Mouse (Mus musculus): ENCODE data around the gene Smad5. TPM values are rescaled to one million over a fixed set of nuclear protein-coding genes. Genes with fewer than 3 reads are reported as not detected.

Smad5 gene
- total RNA-seq, 1 experiment from 2014 or later, result 40.5 TPM

DNA sequence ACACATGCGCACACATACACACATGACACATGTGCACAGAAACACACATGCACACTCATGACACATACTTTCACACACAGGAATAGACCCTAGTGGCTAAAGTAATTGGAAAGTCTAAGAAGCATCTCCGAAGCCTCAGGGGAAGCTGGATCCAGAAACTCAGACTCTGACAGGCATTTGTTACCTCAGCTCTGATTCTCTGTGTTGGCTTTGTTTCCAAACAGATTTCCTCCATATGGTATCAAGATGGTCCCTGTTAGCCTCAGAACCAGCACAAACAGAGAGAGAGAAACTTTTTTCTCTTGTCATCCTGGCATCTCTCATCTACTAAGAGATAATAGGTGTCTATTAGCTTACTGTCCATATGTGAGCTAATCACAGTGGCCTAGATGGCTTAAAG is 5.6 kb upstream of the Smad5 start:
- no peak for ATAC-seq (replicated peaks in 1 of 2; ENCODE audit: insufficient read depth in 1 of 2, low FRiP score in 2 of 2, low TSS enrichment in 1 of 2, low read depth in 1 of 2, poor library complexity in 2 of 2, severe bottlenecking in 2 of 2)

DNA sequence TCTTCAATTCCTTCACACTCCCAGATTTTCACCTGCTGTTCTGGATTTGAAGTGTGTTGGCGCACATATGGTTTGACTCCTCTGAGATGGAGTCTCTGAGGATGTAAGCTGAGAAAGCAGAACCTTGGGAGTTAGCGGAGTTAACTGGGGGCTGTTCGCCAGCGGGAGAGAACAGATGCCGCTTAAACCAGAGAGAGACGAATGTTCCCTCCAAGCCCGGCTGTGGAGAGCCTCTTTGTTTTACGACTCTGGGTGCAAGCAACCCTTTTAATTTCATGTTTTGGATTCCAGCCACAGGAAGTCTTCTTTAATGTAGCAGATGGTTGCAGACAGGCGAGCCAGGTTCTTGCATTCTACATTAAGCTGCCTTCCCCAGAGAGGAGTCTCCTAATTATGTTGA is 4.4 kb upstream of the Smad5 start:
- no peak for ATAC-seq (replicated peaks in 1 of 2; ENCODE audit: insufficient read depth in 1 of 2, low FRiP score in 2 of 2, low TSS enrichment in 1 of 2, low read depth in 1 of 2, poor library complexity in 2 of 2, severe bottlenecking in 2 of 2)

DNA sequence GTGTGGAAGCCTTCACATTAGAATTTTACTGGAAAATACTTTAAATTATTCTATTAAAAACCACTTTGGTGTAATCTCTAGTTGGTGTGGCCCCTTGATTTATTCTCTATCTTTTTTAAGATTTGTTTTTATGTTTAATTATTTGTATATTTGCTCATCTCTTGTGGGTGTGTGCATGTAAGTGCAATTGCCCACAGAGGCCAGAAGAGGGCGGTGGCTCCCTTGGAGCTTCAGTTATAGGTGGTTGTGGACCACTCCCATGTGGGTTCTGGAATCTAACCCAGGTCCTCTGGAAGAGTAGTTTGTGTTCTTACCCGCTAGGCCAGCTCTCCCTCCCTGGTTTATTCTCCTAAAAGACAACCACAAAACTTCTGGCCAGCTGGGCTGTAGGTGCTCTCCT is 3.4 kb upstream of the Smad5 start:
- ATAC-seq (replicated peaks in 1 of 2; ENCODE audit: insufficient read depth in 1 of 2, low FRiP score in 2 of 2, low TSS enrichment in 1 of 2, low read depth in 1 of 2, poor library complexity in 2 of 2, severe bottlenecking in 2 of 2), result no peak

DNA sequence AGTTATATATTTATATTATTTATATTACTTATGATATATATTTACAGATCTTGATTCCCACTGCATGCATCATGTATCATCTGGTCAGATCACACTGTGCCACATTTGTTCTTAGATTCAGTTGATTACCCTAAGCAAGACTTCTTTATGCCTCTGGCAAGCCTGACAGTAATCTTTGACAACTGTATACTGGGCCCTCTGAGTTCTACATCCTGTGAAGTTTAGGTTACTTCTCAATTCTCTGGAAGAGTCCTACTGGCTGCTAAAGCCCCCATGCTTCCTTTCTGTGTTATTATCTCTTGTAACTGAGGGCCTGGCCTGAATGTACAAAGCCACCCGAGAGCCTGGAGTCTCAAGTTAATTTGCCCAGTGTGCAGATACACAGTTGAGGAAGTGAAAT is 1.8 kb upstream of the Smad5 start:
- no peak for ATAC-seq (replicated peaks in 1 of 2; ENCODE audit: insufficient read depth in 1 of 2, low FRiP score in 2 of 2, low TSS enrichment in 1 of 2, low read depth in 1 of 2, poor library complexity in 2 of 2, severe bottlenecking in 2 of 2)

DNA sequence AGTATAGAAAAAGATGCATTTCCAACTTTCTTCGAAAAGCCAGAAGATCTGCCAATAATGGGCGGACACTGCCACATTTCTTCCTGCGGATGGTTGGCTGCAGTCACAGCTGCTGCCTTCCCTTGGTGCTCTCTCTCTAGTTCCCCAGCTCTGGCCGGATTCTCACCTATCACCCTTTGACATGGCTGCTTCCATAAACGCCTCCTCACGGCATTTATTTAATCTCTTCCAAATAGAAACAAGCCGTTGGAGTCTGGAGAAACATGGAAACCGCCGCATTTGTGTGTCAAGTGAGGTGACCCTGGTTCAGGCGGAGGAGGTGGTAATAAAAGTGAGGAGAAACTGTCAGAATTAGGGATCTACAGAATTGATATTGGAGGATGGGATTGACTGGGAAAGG is 886 bp upstream of the Smad5 start:
- ATAC-seq (replicated peaks in 1 of 2; ENCODE audit: insufficient read depth in 1 of 2, low FRiP score in 2 of 2, low TSS enrichment in 1 of 2, low read depth in 1 of 2, poor library complexity in 2 of 2, severe bottlenecking in 2 of 2), result no peak

DNA sequence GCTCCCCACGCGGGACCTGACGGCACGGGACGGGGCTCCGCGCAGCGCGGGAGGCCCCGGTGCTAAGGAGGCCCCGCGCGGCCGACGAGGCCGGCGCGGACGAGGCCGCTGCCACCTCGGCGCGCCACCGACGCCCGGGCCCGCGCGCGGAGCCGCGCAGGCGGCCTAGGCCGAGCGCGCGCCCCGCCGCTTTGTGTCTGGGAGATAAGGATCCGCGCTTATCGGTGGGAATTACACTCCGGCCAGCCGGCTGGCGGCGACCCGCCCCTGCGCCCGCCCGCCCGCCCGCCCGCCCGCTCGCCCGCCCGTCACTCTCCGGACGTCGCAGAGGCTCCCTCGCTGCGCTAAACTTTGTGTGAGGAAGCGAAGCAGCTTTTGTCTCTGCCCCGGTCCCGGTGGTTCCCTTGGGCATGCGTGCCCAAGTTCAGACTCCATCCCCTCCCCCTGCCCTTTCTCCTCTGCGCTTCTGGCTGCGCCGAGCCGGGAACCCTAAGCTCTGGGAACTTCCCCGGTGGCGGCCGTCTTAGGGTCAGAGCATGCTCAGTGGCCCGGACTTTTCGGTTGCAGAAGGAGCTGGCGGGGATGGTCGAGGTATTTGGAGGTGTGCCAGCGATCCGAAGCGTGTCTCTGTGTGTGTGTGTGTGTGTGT is 536 bp downstream of the Smad5 start:
- peak; percentile 46 to 50 for ATAC-seq (replicated peaks in 1 of 2; ENCODE audit: insufficient read depth in 1 of 2, low FRiP score in 2 of 2, low TSS enrichment in 1 of 2, low read depth in 1 of 2, poor library complexity in 2 of 2, severe bottlenecking in 2 of 2)

DNA sequence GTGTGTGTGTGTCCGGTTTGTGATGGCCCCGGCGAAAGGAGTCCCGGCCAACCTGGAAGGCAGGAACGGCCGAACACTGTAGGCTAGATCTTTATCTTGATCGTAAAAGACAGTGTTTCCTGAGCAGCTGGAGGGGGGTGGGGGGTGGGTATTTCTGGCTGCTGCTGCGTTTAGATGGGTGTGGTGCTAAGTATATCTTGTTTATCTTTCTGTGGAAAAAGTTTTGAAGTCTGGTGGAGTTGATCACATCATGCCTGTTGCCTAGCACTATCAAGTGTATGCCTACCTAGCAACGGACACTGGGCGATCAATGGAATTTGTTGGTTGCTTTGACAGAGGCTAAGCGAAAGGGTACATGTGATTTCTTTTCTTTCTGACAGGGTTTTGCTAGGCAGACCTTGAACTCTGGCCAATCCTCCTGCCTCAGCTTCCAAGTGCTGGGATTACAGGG is 1.1 kb downstream of the Smad5 start:
- ATAC-seq (replicated peaks in 1 of 2; ENCODE audit: insufficient read depth in 1 of 2, low FRiP score in 2 of 2, low TSS enrichment in 1 of 2, low read depth in 1 of 2, poor library complexity in 2 of 2, severe bottlenecking in 2 of 2), result peak; percentile 53 to 57

DNA sequence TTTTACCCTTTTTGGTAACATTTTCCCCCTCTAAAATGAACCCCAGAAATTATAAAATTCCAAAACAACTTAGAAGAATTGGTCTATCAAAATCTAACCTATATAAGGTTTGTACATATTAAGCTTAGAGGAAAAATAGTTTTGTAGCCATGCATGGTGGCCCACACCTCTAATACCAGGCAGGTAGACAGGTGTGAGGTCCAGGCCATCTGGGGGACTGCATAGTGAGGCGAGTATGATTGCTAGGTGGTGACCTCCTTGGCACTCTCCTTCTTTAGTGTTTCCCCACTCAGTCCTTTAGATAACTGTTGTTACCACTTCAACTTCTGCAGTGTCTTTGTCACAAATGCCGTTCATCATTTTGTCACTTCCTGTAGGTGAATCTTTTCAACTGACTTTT is 1.8 kb downstream of the Smad5 start:
- no peak for ATAC-seq (replicated peaks in 1 of 2; ENCODE audit: insufficient read depth in 1 of 2, low FRiP score in 2 of 2, low TSS enrichment in 1 of 2, low read depth in 1 of 2, poor library complexity in 2 of 2, severe bottlenecking in 2 of 2)

DNA sequence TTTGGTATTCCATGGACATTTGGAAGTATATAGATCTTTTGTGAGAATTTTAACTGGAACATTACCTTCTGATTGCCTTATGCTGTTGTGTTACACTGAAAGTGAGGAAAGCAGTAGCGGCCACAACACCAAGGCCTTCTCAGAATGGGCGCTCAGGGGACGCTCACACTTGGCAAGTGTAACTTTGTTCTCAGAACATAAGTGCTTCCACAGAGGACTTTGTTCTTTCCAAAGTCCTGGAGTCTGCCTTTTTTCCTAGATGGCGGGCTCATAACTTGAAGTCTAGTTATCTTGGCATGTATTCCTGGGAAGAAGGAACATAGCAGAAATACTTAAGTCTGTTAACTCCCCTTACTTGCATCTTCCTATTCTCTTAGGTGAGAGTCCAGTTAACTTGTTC is 4.3 kb downstream of the Smad5 start:
- ATAC-seq (replicated peaks in 1 of 2; ENCODE audit: insufficient read depth in 1 of 2, low FRiP score in 2 of 2, low TSS enrichment in 1 of 2, low read depth in 1 of 2, poor library complexity in 2 of 2, severe bottlenecking in 2 of 2), result no peak

DNA sequence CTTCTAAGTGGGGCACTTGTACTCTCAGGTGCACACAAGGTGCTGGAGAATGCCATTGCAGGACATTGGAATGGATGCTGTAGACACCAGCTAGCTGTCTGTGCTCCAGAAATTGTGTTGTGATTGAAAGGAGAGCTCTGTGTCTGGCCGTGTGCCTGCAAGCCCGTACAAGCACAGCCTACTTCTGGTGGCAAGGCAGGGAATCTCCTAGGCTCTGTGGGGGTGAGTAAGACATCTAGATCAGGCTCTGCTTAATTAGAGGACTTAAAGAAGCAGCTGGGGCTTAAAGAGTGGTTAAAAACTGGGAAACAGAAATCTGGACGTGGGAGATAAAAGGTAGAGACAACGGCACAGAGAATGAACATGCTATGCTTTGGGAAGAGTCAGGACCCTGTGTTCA is 4.8 kb downstream of the Smad5 start:
- ATAC-seq (replicated peaks in 1 of 2; ENCODE audit: insufficient read depth in 1 of 2, low FRiP score in 2 of 2, low TSS enrichment in 1 of 2, low read depth in 1 of 2, poor library complexity in 2 of 2, severe bottlenecking in 2 of 2), result no peak

DNA sequence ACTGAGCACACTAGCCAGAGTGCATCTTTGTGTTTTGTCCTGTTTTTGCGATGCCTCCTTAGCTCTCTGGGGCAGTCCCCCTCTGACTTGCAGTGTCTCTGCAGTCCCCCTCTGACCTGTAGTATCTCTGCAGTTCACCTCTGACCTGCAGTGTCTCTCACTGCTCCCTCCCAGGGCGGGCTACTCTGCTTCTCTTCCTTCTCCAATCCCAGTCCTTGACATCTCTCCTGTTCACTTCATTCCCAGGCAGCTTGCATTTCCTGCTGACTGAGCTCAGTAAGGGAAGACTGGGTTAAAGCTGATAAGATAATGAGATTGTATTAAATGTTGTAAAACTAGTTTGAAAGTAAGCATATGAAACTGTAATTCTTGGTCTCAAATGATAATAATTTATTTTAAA is 7.8 kb downstream of the Smad5 start:
- ATAC-seq (replicated peaks in 1 of 2; ENCODE audit: insufficient read depth in 1 of 2, low FRiP score in 2 of 2, low TSS enrichment in 1 of 2, low read depth in 1 of 2, poor library complexity in 2 of 2, severe bottlenecking in 2 of 2), result no peak

DNA sequence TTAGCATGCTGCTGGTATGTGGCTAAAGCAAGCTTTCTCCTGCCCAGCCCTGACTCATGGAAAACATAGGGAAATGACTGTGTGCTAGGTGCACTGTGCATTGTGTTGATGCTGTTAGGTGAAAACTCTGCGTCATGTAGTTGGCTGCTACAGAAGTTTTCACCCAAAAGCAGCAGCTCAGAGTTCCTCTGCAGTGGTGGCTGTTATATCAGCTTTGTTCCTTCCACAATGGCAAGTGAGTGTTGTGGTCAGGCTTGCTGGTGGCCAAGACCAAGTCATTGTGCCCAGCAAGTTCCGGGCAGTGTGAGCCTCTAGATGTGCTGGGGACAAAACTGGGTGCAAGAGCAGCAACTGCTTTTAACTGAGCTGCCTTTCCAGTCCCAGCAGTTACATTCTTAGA is 9.4 kb downstream of the Smad5 start:
- no peak for ATAC-seq (replicated peaks in 1 of 2; ENCODE audit: insufficient read depth in 1 of 2, low FRiP score in 2 of 2, low TSS enrichment in 1 of 2, low read depth in 1 of 2, poor library complexity in 2 of 2, severe bottlenecking in 2 of 2)

DNA sequence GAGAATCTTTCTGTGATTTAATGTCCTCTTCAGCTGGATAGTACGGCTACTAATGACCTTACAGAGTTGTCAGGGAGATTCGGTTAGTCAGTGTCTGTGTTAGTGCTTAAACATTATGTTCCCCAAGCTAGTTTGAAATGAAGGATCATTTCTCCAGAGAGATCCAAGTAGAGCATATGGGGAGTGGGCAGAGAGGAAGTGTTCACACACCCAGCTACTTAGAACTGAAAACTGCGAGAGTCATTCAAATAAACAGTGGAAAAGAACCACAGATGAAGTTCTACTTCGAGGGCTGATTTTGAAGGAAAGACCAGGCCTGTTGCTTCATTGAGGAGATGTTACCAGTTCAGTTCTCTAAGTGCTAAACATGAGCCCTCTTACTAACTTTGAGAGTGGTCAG is 23.7 kb downstream of the Smad5 start:
- no peak for ATAC-seq (replicated peaks in 1 of 2; ENCODE audit: insufficient read depth in 1 of 2, low FRiP score in 2 of 2, low TSS enrichment in 1 of 2, low read depth in 1 of 2, poor library complexity in 2 of 2, severe bottlenecking in 2 of 2)

DNA sequence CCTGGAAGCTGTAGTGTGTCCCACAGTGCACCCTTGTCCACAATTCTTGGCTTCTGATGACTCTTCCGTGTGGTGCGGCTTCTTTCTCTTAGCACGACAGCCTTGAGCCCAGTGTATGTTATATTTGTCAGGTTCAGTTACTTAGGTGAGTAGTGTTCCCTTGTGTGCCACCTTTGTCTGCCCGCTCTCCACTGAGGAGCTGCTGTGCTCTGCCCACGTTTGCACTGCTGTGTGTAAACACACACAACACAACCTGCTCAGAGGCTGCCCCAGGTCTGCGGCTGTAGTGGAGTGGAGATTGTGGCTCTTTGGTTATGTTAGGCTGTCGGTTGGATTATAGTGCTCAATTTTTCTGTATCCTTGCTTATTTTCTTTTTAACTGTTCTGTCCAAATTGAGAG is 26.2 kb downstream of the Smad5 start:
- no peak for ATAC-seq (replicated peaks in 1 of 2; ENCODE audit: insufficient read depth in 1 of 2, low FRiP score in 2 of 2, low TSS enrichment in 1 of 2, low read depth in 1 of 2, poor library complexity in 2 of 2, severe bottlenecking in 2 of 2)

DNA sequence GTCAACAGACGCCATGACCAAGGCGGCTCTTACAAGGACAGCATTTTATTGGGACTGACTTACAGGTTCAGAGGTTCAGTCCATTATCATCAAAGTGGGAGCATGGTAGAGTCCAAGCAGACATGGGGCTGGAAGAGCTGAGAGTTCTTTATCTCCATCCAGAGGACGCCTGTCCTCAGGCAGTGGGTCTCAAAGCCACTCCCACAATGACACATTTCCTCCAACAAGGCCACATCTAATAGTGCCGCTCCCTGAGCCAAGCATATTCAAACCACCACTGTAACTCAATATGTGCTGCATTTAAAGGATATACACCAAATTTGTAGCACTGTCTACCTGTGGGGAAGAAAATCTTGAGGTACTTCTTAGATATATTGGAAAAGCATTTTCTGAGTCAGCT is 31.8 kb downstream of the Smad5 start:
- ATAC-seq (replicated peaks in 1 of 2; ENCODE audit: insufficient read depth in 1 of 2, low FRiP score in 2 of 2, low TSS enrichment in 1 of 2, low read depth in 1 of 2, poor library complexity in 2 of 2, severe bottlenecking in 2 of 2), result no peak; a peak in 1 of 4 replicates

DNA sequence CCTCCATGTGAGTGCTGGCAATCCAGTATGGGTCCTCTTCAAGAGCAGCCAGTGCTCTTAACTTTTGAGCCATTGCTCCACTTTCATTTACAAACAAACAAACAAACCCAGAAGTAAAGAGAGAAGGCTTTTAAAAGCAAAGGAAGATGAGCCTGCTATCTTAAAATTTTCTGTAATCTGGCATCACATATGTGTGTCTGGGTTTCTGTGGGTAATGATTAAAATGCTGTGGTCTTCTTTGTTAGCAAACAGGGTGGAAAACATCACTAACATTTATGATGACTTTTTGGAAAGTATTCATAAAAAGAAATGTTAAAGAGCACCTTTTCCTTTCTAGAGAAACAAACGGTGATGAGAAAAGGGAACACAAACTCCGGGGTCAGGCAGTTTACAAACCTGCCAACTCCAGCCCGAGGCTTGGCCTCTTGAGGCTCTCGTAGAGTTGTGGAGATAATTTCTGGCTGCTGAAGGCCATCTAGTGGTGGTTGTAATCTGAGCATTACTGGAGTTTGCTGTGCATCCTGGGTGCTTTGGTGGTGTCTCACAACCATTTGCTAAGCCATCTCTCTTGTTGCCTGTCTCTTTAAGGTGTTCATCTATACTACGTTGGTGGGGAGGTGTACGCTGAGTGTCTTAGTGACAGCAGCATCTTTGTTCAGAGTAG is 32.5 kb downstream of the Smad5 start:
- ATAC-seq (replicated peaks in 1 of 2; ENCODE audit: insufficient read depth in 1 of 2, low FRiP score in 2 of 2, low TSS enrichment in 1 of 2, low read depth in 1 of 2, poor library complexity in 2 of 2, severe bottlenecking in 2 of 2), result no peak; a peak in 1 of 4 replicates

DNA sequence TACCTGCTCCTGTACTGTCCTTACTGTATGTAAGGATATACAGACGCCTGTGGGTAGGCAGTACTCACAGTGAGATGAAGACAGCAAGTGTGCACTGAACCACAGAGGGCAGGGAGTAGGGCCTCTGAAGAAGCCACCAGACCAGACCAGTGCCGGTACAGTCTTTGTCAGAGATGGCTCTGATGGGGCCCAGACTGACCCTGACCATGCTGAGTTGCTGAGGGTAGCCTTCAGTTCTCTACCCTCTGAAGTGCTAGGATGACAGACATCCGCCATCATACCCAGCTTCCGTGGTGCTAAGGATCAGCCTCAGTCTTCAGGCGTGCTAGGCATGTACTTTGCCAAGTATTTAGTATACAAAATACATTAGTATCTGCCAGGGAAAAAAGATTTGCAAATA is 36.7 kb downstream of the Smad5 start:
- ATAC-seq (replicated peaks in 1 of 2; ENCODE audit: insufficient read depth in 1 of 2, low FRiP score in 2 of 2, low TSS enrichment in 1 of 2, low read depth in 1 of 2, poor library complexity in 2 of 2, severe bottlenecking in 2 of 2), result no peak

DNA sequence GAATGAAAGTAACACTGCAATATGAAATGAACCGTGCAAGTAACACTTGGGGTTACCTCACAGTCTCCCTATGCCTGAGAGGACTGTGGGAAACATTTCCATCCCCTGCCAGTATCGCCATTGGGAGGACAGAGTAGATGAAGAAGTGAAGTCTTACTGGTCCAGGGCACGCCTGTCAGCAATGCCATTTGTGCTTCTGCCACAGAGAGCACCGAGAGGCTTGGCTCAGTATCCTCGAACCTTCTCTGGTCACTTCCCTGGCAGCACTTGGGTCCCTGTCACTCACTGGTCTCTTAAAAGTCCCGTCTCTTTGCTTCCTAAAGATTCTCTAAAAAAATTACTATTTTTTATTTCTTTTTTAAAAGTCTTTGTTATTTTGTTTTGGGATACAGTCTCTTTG is 37.7 kb downstream of the Smad5 start:
- ATAC-seq (replicated peaks in 1 of 2; ENCODE audit: insufficient read depth in 1 of 2, low FRiP score in 2 of 2, low TSS enrichment in 1 of 2, low read depth in 1 of 2, poor library complexity in 2 of 2, severe bottlenecking in 2 of 2), result no peak

DNA sequence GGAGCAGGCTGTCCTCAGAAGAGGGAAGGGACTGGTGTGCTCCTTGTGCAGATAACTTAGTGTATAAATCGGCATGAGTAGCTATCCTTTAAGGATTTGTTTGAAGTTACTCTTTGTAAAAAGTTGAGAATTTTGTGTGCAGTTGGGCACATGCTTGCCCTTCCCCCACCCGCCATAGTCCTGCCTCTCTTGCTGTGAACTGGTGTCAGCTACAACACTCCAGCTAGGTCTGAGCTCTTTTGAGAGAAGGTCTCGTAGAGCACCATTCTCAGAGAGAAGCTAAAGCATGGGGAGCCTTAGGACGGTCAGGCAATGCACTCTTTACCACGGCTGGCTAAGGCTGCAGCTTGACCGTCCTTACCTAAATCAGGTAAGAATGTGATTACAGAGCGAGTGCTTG is 38.9 kb downstream of the Smad5 start:
- ATAC-seq (replicated peaks in 1 of 2; ENCODE audit: insufficient read depth in 1 of 2, low FRiP score in 2 of 2, low TSS enrichment in 1 of 2, low read depth in 1 of 2, poor library complexity in 2 of 2, severe bottlenecking in 2 of 2), result no peak
